Mouse (Mus musculus) MEL (cell line): ENCODE measurements around the gene Sh3pxd2b. TPM values are rescaled to one million over a fixed set of nuclear protein-coding genes. Genes with fewer than 3 reads are reported as not detected.

Experiments used
- DNase-seq: peaks from one replicate; pipeline ENCODE4 v3.0.0; 2011; ENCODE audit warnings: low read depth, low spot score
- H3K27ac ChIP-seq: 2 replicates; pipeline ENCODE4 v1.5.1; 2012; ENCODE audit warnings: low read depth, mild to moderate bottlenecking, control low read depth, low read length, moderate library complexity; ENCODE audit not compliant: control insufficient read depth
- H3K27me3 ChIP-seq, 2 experiments: fragments of 150-350 bp in 1 of 2; sonication (generic) in 1 of 2; 2 replicates each; pipeline ENCODE4 v1.6.1; 2012; ENCODE audit warnings: low read length in 2 of 2, mild to moderate bottlenecking in 2 of 2, improper control_type of control experiment in 1 of 2, moderate library complexity in 1 of 2; ENCODE audit not compliant: insufficient read depth in 2 of 2, control insufficient read depth in 1 of 2
- H3K36me3 ChIP-seq, 2 experiments: 2 replicates each; pipeline ENCODE4 v1.6.1; 2012 to 2014; ENCODE audit warnings: low read length in 2 of 2, improper control_type of control experiment in 1 of 2, inconsistent platforms in 1 of 2, mild to moderate bottlenecking in 1 of 2; ENCODE audit not compliant: insufficient read depth in 2 of 2, control insufficient read depth in 1 of 2
- H3K4me1 ChIP-seq, 2 experiments: fragments of 150-350 bp in 1 of 2; sonication (generic) in 1 of 2; 2 replicates each; pipeline ENCODE4 v1.6.1; 2012; ENCODE audit warnings: low read length in 2 of 2, improper control_type of control experiment in 1 of 2, mild to moderate bottlenecking in 1 of 2; ENCODE audit not compliant: insufficient read depth in 2 of 2, control insufficient read depth in 1 of 2
- H3K4me3 ChIP-seq, 2 experiments: fragments of 150-350 bp in 1 of 2; sonication (generic) in 1 of 2; 2 replicates each; pipeline ENCODE4 v1.5.1; 2012; ENCODE audit warnings: low read depth in 2 of 2, low read length in 2 of 2, mild to moderate bottlenecking in 2 of 2, moderate library complexity in 2 of 2, control low read depth in 1 of 2, improper control_type of control experiment in 1 of 2; ENCODE audit not compliant: control insufficient read depth in 1 of 2, insufficient read depth in 1 of 2
- H3K79me2 ChIP-seq: 2 replicates; pipeline ENCODE4 v1.6.1; 2012; ENCODE audit warnings: mild to moderate bottlenecking, low read length, moderate library complexity; ENCODE audit not compliant: control insufficient read depth, poor library complexity, insufficient read depth
- H3K9ac ChIP-seq: 2 replicates; pipeline ENCODE4 v1.6.1; 2012; ENCODE audit warnings: low read depth, mild to moderate bottlenecking, control low read depth, low read length, moderate library complexity; ENCODE audit not compliant: control insufficient read depth, poor library complexity, severe bottlenecking
- H3K9me3 ChIP-seq: fragments of 150-350 bp; sonication (generic); replicated peaks from 2 replicates; pipeline ENCODE4 v1.6.1; 2012; ENCODE audit warnings: mild to moderate bottlenecking, low read length, improper control_type of control experiment, moderate library complexity; ENCODE audit not compliant: insufficient read depth
- BHLHE40 ChIP-seq: IDR thresholded peaks from 2 replicates; pipeline ENCODE4 v1.6.1; 2012; ENCODE audit warnings: low read depth, mild to moderate bottlenecking, inconsistent platforms, low read length, improper control_type of control experiment, borderline replicate concordance
- CHD2 ChIP-seq: IDR thresholded peaks from 2 replicates; pipeline ENCODE4 v1.6.1; 2011; ENCODE audit warnings: low read length, improper control_type of control experiment
- CTCF ChIP-seq, 3 experiments: IDR thresholded peaks in 2 of 3; conservative IDR thresholded peaks in 1 of 3; 2 replicates each; pipeline ENCODE4 v1.5.1; 2011 to 2012; ENCODE audit warnings: low read length in 3 of 3, low read depth in 2 of 3, mild to moderate bottlenecking in 2 of 3, improper control_type of control experiment in 1 of 3, inconsistent platforms in 1 of 3, mixed read lengths in 1 of 3, moderate library complexity in 1 of 3; ENCODE audit not compliant: control insufficient read depth in 1 of 3, insufficient read depth in 1 of 3, poor library complexity in 1 of 3, severe bottlenecking in 1 of 3
- E2F4 ChIP-seq: IDR thresholded peaks from 2 replicates; pipeline ENCODE4 v1.6.1; 2011; ENCODE audit warnings: low read depth, low read length, improper control_type of control experiment, borderline replicate concordance
- EP300 ChIP-seq, 2 experiments: IDR thresholded peaks; 2 replicates each; pipeline ENCODE4 v1.6.1; 2011; ENCODE audit warnings: improper control_type of control experiment in 2 of 2, low read length in 2 of 2, low read depth in 1 of 2, mild to moderate bottlenecking in 1 of 2
- ETS1 ChIP-seq: IDR thresholded peaks from 2 replicates; pipeline ENCODE4 v1.6.1; 2012; ENCODE audit warnings: low read depth, mild to moderate bottlenecking, inconsistent platforms, low read length, improper control_type of control experiment, moderate library complexity
- GABPA ChIP-seq: IDR thresholded peaks from 2 replicates; pipeline ENCODE4 v1.6.1; 2012; ENCODE audit warnings: low read depth, mild to moderate bottlenecking, inconsistent platforms, low read length, improper control_type of control experiment, moderate library complexity
- HCFC1 ChIP-seq: IDR thresholded peaks from 2 replicates; pipeline ENCODE4 v1.6.1; 2012; ENCODE audit warnings: low read depth, mild to moderate bottlenecking, inconsistent platforms, low read length, improper control_type of control experiment, moderate library complexity
- KAT2A ChIP-seq: conservative IDR thresholded peaks from 2 replicates; pipeline ENCODE4 v1.6.1; 2012; ENCODE audit warnings: low read depth, low read length, improper control_type of control experiment, inconsistent platforms
- MEF2A ChIP-seq: IDR thresholded peaks from 2 replicates; pipeline ENCODE4 v1.6.1; 2014; ENCODE audit warnings: low read depth, mild to moderate bottlenecking, inconsistent platforms, low read length, improper control_type of control experiment; ENCODE audit not compliant: poor library complexity, insufficient replicate concordance, severe bottlenecking; ENCODE audit errors: extremely low read depth
- MXI1 ChIP-seq: IDR thresholded peaks from 2 replicates; pipeline ENCODE4 v1.6.1; 2011; ENCODE audit warnings: mild to moderate bottlenecking, low read depth, low read length, improper control_type of control experiment
- NELFE ChIP-seq: IDR thresholded peaks from 2 replicates; pipeline ENCODE4 v1.6.1; 2011; ENCODE audit warnings: low read depth, low read length, improper control_type of control experiment
- RAD21 ChIP-seq: IDR thresholded peaks from 2 replicates; pipeline ENCODE4 v1.6.1; 2011; ENCODE audit warnings: mild to moderate bottlenecking, low read depth, low read length, improper control_type of control experiment
- RCOR1 ChIP-seq: IDR thresholded peaks from 2 replicates; pipeline ENCODE4 v1.6.1; 2012; ENCODE audit warnings: low read depth, mild to moderate bottlenecking, inconsistent platforms, low read length, improper control_type of control experiment
- SMC3 ChIP-seq: IDR thresholded peaks from 2 replicates; pipeline ENCODE4 v1.6.1; 2011; ENCODE audit warnings: low read depth, low read length, improper control_type of control experiment
- TAL1 ChIP-seq: IDR thresholded peaks from 2 replicates; pipeline ENCODE4 v1.6.1; 2012; ENCODE audit warnings: mild to moderate bottlenecking, inconsistent platforms, low read length, moderate library complexity, mixed read lengths
- TCF12 ChIP-seq: IDR thresholded peaks from 2 replicates; pipeline ENCODE4 v1.6.1; 2014; ENCODE audit warnings: low read depth, mild to moderate bottlenecking, inconsistent platforms, low read length, improper control_type of control experiment, moderate library complexity
- UBTF ChIP-seq: IDR thresholded peaks from 2 replicates; pipeline ENCODE4 v1.6.1; 2012; ENCODE audit warnings: low read depth, mild to moderate bottlenecking, inconsistent platforms, low read length, improper control_type of control experiment, moderate library complexity, borderline replicate concordance; ENCODE audit not compliant: insufficient read depth
- USF2 ChIP-seq, 2 experiments: IDR thresholded peaks; 2 replicates each; pipeline ENCODE4 v1.6.1; 2011 to 2012; ENCODE audit warnings: improper control_type of control experiment in 2 of 2, low read length in 2 of 2, borderline replicate concordance in 1 of 2, inconsistent platforms in 1 of 2, low read depth in 1 of 2, mild to moderate bottlenecking in 1 of 2; ENCODE audit not compliant: insufficient read depth in 1 of 2
- ZC3H11A ChIP-seq: IDR thresholded peaks from 2 replicates; pipeline ENCODE4 v1.6.1; 2012; ENCODE audit warnings: low read depth, mild to moderate bottlenecking, inconsistent platforms, low read length, improper control_type of control experiment
- ZKSCAN1 ChIP-seq: IDR thresholded peaks from 2 replicates; pipeline ENCODE4 v1.6.1; 2012; ENCODE audit warnings: low read depth, mild to moderate bottlenecking, inconsistent platforms, low read length, improper control_type of control experiment, moderate library complexity
- ZNF384 ChIP-seq: IDR thresholded peaks from 2 replicates; pipeline ENCODE4 v1.6.1; 2012; ENCODE audit warnings: low read depth, mild to moderate bottlenecking, inconsistent platforms, low read length, improper control_type of control experiment
- polyA plus RNA-seq, 2 experiments: library from polyadenylated mRNA; stranded (reverse) in 1 of 2; unstranded in 1 of 2; fragments of >175 nt in 1 of 2; fragments of >200 nt in 1 of 2; gene quantifications; 2 replicates each; pipeline versions ENCODE4 v1.2.1 to v1.2.4; 2012; ENCODE audit warnings: low replicate concordance in 2 of 2, low read depth in 1 of 2; ENCODE audit not compliant: insufficient read length in 2 of 2, insufficient read depth in 1 of 2, missing spikeins in 1 of 2
- total RNA-seq: library from RNA; depleted of rRNA; stranded (reverse); fragments of 300-350 nt; gene quantifications from 2 replicates; pipeline ENCODE4 v1.2.3, GENCODE M21; 2012

Sh3pxd2b gene
- total and polyA plus RNA-seq, 3 experiments: 9.6 to 17.0 TPM; not detected in 1

GRCm38 (mm10) chr11:32409052-32409451, 61.4 kb downstream of the Sh3pxd2b start:
- no peaks in the 10 kb centered on the region for H3K9me3 ChIP-seq
- no peaks in the 10 kb centered on the region for H3K79me2 ChIP-seq
- H3K27me3 ChIP-seq: no peaks in the 10 kb centered on the region
- DNase-seq: no peak
- no peaks in the 10 kb centered on the region; a peak in 2 of 4 replicates for H3K36me3 ChIP-seq
- H3K27ac ChIP-seq: no peak overlapping the region
- H3K4me3 ChIP-seq: no peak overlapping the region
- TF ChIP-seq MEF2A (no peak), UBTF (no peak), ZNF384 (peak; percentile 83), SMC3 (no peak)
- H3K9ac ChIP-seq: no peak overlapping the region
- no peaks in the 10 kb centered on the region for H3K4me1 ChIP-seq

GRCm38 (mm10) chr11:32409823-32410562, 62.4 kb downstream of the Sh3pxd2b start:
- H3K9ac ChIP-seq: no peak overlapping the region
- no peak overlapping the region for H3K4me3 ChIP-seq
- no peaks in the 10 kb centered on the region for H3K9me3 ChIP-seq
- H3K79me2 ChIP-seq: no peaks in the 10 kb centered on the region
- no peak overlapping the region for H3K27ac ChIP-seq
- H3K36me3 ChIP-seq: no peaks in the 10 kb centered on the region; a peak in 2 of 4 replicates
- H3K4me1 ChIP-seq: no peaks in the 10 kb centered on the region
- no peak for TF ChIP-seq RCOR1
- TF ChIP-seq, all 39 proteins: peak for 0
- DNase-seq: no peak
- H3K27me3 ChIP-seq: no peaks in the 10 kb centered on the region

DNA sequence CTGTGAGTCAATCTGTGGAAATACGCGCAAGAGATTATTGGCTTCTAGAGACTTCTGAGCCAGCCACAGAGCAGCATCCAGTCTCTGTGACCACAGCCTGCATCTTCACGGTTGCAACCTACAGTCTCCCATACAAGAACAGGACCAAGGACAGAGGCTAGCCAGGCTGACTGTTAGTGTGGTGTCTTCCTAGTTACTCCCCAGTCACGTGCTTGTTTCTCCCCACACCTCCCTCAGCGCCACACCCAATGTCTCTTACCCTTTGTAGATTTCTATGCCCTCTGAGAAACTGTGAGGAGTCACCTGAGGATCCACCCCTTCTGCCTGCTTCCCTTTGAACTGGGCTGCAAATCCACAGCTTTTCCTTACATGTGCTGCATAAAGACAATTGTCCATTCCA, 72.4 kb downstream of the Sh3pxd2b start:
- DNase-seq: no peak
- TF ChIP-seq ZNF384: no peak
- TF ChIP-seq NELFE: no peak
- no peak for TF ChIP-seq MXI1
- no peak for TF ChIP-seq USF2 (IDR thresholded peaks at IDR 0.05; ENCODE audit: borderline replicate concordance in 1 of 2, insufficient read depth in 1 of 2, low read depth in 1 of 2, low read length in 2 of 2)
- no peak for TF ChIP-seq ZC3H11A
- TF ChIP-seq RAD21: no peak
- TF ChIP-seq ETS1: no peak
- no peak for TF ChIP-seq BHLHE40
- no peak for TF ChIP-seq GABPA
- no peak for TF ChIP-seq E2F4
- TF ChIP-seq TAL1: no peak
- TF ChIP-seq ZKSCAN1: no peak
- TF ChIP-seq UBTF: no peak
- TF ChIP-seq KAT2A: no peak
- no peak for TF ChIP-seq CTCF (IDR thresholded peaks at IDR 0.05 in 2 of 3, conservative IDR thresholded peaks at IDR 0.05 in 1 of 3; ENCODE audit: control insufficient read depth in 1 of 3, insufficient read depth in 1 of 3, low read depth in 2 of 3, low read length in 3 of 3, poor library complexity in 1 of 3, severe bottlenecking in 1 of 3)
- TF ChIP-seq TCF12: no peak
- TF ChIP-seq SMC3: no peak
- no peak for TF ChIP-seq CHD2
- no peak for TF ChIP-seq EP300 (IDR thresholded peaks at IDR 0.05; ENCODE audit: low read depth in 1 of 2, low read length in 2 of 2)
- TF ChIP-seq HCFC1: no peak
- H3K4me1 ChIP-seq: no peaks in the 10 kb centered on the region
- no peaks in the 10 kb centered on the region for H3K79me2 ChIP-seq
- peaks cover 0 to 3% of the 10 kb centered on the region in 2 experiments; a peak in 1 of 4 replicates for H3K36me3 ChIP-seq
- no peaks in the 10 kb centered on the region for H3K9me3 ChIP-seq
- H3K4me3 ChIP-seq: no peak overlapping the region
- H3K27ac ChIP-seq: no peak overlapping the region
- H3K9ac ChIP-seq: no peak overlapping the region
- no peaks in the 10 kb centered on the region for H3K27me3 ChIP-seq
